Mouse (Mus musculus) liver, embryonic 14.5 days (tissue): Measurements from ENCODE around the gene Abcc4. TPM values are rescaled to one million over a fixed set of nuclear protein-coding genes. Genes with fewer than 3 reads are reported as not detected.

Source experiments
- ATAC-seq: fragments of 200-750 bp; cut with Nextera tagmentation; 2 replicates; pipeline ENCODE4 v1.8.0; 2017; ENCODE audit warnings: moderate number of reproducible peaks, mild to moderate bottlenecking, moderate library complexity; ENCODE audit not compliant: insufficient read depth
- DNase-seq, 3 experiments: peaks; one replicate each; pipeline ENCODE4 v3.0.0-alpha.2; 2012 to 2013; ENCODE audit warnings: low read depth in 3 of 3, low spot score in 3 of 3
- H3K27ac ChIP-seq: fragments of 300-500 bp; sonication (generic); 2 replicates; pipeline ENCODE4 v1.5.1; 2014; ENCODE audit warnings: moderate library complexity, mild to moderate bottlenecking, control low read depth, inconsistent platforms
- H3K27me3 ChIP-seq: fragments of 300-500 bp; sonication (generic); 2 replicates; pipeline ENCODE4 v1.6.1; 2014; ENCODE audit warnings: mild to moderate bottlenecking, low read length, moderate library complexity; ENCODE audit not compliant: control insufficient read depth, insufficient read depth
- H3K36me3 ChIP-seq: fragments of 300-500 bp; sonication (generic); replicated peaks from 2 replicates; pipeline ENCODE4 v1.6.1; 2014; ENCODE audit warnings: low read depth; ENCODE audit not compliant: control insufficient read depth, insufficient read depth
- H3K4me1 ChIP-seq, 2 experiments: fragments of 200-500 bp in 1 of 2; fragments of 300-500 bp in 1 of 2; sonication (generic) in 1 of 2; replicated peaks; 2 replicates each; pipeline ENCODE4 v1.6.1; 2012 to 2014; ENCODE audit warnings: antibody characterized with exemption in 1 of 2, inconsistent platforms in 1 of 2, low read length in 1 of 2; ENCODE audit not compliant: control insufficient read depth in 2 of 2, insufficient read depth in 2 of 2
- H3K4me2 ChIP-seq: fragments of 300-500 bp; sonication (generic); 2 replicates; pipeline ENCODE4 v1.6.1; 2014; ENCODE audit warnings: low read depth, mild to moderate bottlenecking, control low read depth, moderate library complexity
- H3K4me3 ChIP-seq, 2 experiments: fragments of 200-500 bp in 1 of 2; fragments of 300-500 bp in 1 of 2; sonication (generic) in 1 of 2; 2 replicates each; pipeline ENCODE4 v1.5.1; 2012 to 2014; ENCODE audit warnings: low read depth in 2 of 2, low read length in 2 of 2, mild to moderate bottlenecking in 2 of 2, control low read depth in 1 of 2, inconsistent platforms in 1 of 2, moderate library complexity in 1 of 2; ENCODE audit not compliant: insufficient read depth in 1 of 2
- H3K9ac ChIP-seq: fragments of 300-500 bp; sonication (generic); replicated peaks from 2 replicates; pipeline ENCODE4 v1.6.1; 2014; ENCODE audit warnings: mild to moderate bottlenecking, control low read depth, moderate library complexity
- H3K9me3 ChIP-seq: fragments of 300-500 bp; sonication (generic); 2 replicates; pipeline ENCODE4 v1.6.1; 2016; ENCODE audit warnings: low read length, mixed read lengths; ENCODE audit not compliant: control insufficient read depth
- CTCF ChIP-seq: IDR thresholded peaks from 2 replicates; pipeline ENCODE4 v1.5.1; 2016; ENCODE audit warnings: antibody characterized with exemption, low read depth, control low read depth
- EP300 ChIP-seq: IDR thresholded peaks from 2 replicates; pipeline ENCODE4 v1.6.1; 2016; ENCODE audit warnings: antibody characterized with exemption, low read depth
- WGBS: fragments of 180-500 bp; shearing (Covaris S2); extraction: QIAGEN DNeasy Blood & Tissue Kit; methylation state at CpG from one replicate; pipeline ENCODE4 v1.1.7; 2014; ENCODE audit not compliant: insufficient replicate concordance; 5-methylcytosine and 5-hydroxymethylcytosine counted together
- polyA plus RNA-seq, 2 experiments: library from polyadenylated mRNA; depleted of rRNA in 1 of 2; stranded (reverse) in 1 of 2; unstranded in 1 of 2; fragments of >200 nt; fragmentation: Nextera tagmentation in 1 of 2; extraction: Ambion mirVana in 1 of 2; gene quantifications; 2 replicates each; pipeline versions ENCODE4 v1.2.1 to v1.2.3; 2012 to 2014

Abcc4 gene
- polyA plus RNA-seq, 2 experiments, result 1.4 to 1.9 TPM

GRCm38 (mm10) chr14:118598757-118599156 is 107.3 kb downstream of the Abcc4 start:
- ATAC-seq (no peak), DNase-seq (no peak)
- Histone ChIP-seq H3K27ac (no peak overlapping the region), H3K36me3 (no peaks in the 10 kb centered on the region), H3K4me3 (no peak overlapping the region), H3K4me2 (no peak overlapping the region), H3K27me3 (no peaks in the 10 kb centered on the region), H3K9me3 (no peaks in the 10 kb centered on the region), H3K4me1 (no peaks in the 10 kb centered on the region), H3K9ac (no peak overlapping the region)
- TF ChIP-seq EP300, result no peak
- no peak for TF ChIP-seq CTCF
- WGBS, result 60% methylated on average over 3 of the region's 3 CpGs

GRCm38 (mm10) chr14:118594463-118594862 is 111.6 kb downstream of the Abcc4 start:
- DNase-seq, result no peak
- no peak for TF ChIP-seq CTCF
- TF ChIP-seq EP300, result no peak
- H3K9ac ChIP-seq, result no peak overlapping the region
- no peaks in the 10 kb centered on the region for H3K9me3 ChIP-seq
- no peak overlapping the region for H3K27ac ChIP-seq
- no peak for ATAC-seq
- no peaks in the 10 kb centered on the region for H3K4me1 ChIP-seq
- H3K36me3 ChIP-seq, result no peaks in the 10 kb centered on the region
- H3K4me3 ChIP-seq, result 0 out of 4 replicates have a peak overlapping the region, but pooled peaks of 1 of the 2 experiments have one; percentile 10
- WGBS, result 11% methylated on average over 13 of the region's 13 CpGs
- peak overlapping the region; percentile 4 for H3K4me2 ChIP-seq
- H3K27me3 ChIP-seq, result no peaks in the 10 kb centered on the region

GRCm38 (mm10) chr14:118591477-118592403 is 114.3 kb downstream of the Abcc4 start:
- Histone ChIP-seq H3K9ac (no peak overlapping the region), H3K4me3 (no peak overlapping the region), H3K4me1 (no peaks in the 10 kb centered on the region), H3K27ac (no peak overlapping the region), H3K9me3 (no peaks in the 10 kb centered on the region), H3K27me3 (no peaks in the 10 kb centered on the region), H3K4me2 (no peak overlapping the region), H3K36me3 (no peaks in the 10 kb centered on the region)
- DNase-seq (peak in 1 of 3 experiments; percentile 7), ATAC-seq (no peak)
- 47% methylated on average over 20 of the region's 20 CpGs for WGBS
- no peak for TF ChIP-seq EP300
- TF ChIP-seq CTCF, result peak; percentile 79

DNA sequence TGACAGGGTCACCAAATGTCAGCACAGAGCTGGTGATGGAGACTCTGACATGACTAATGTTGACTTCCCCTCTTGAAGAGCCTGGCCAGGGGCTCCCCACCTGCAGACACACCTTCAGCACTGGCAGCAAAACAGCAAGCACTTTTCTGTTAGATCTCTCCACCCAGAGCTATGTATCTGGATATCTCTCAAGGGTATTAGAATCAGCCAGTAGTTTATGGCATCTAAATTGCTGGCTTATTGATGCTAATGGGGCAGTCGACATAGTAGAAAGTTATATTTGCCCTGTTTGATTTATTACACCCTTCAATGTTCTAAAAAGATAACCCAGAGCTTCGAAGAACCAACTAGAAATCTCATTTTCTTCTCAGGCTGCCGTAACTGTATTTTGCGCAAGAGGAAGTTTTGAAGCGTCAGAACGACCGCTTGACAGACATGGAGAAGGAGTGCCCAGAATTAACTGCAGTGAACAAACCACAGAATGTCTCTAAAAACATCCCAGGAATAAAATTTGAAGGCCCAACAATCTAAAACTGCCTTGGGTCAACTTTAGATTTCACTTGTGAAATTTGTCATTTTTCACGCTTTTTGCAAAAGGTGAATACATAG is 123.6 kb downstream of the Abcc4 start:
- DNase-seq (no peak), ATAC-seq (no peak)
- Histone ChIP-seq H3K27me3 (no peaks in the 10 kb centered on the region), H3K36me3 (no peaks in the 10 kb centered on the region), H3K4me2 (no peak overlapping the region), H3K4me3 (no peak overlapping the region), H3K27ac (no peak overlapping the region), H3K9ac (no peak overlapping the region), H3K9me3 (no peaks in the 10 kb centered on the region), H3K4me1 (no peaks in the 10 kb centered on the region)
- no peak for TF ChIP-seq EP300
- WGBS, result 34% methylated on average over 8 of the region's 8 CpGs

- Histone ChIP-seq H3K9me3 (no peaks in the 10 kb centered on the region), H3K4me3 (no peak overlapping the region), H3K27me3 (no peaks in the 10 kb centered on the region), H3K27ac (no peak overlapping the region), H3K36me3 (no peaks in the 10 kb centered on the region), H3K9ac (no peak overlapping the region), H3K4me1 (no peaks in the 10 kb centered on the region), H3K4me2 (no peak overlapping the region)
- WGBS, result 15% methylated on average over 8 of the region's 8 CpGs
- TF ChIP-seq CTCF (no peak), EP300 (no peak)
- DNase-seq (no peak), ATAC-seq (no peak)
These were observed 124.3 kb downstream of the Abcc4 start for GRCm38 (mm10) chr14:118581673-118582072.
